Mouse (Mus musculus): ENCODE results near the gene Vapa. TPM values are rescaled to one million over a fixed set of nuclear protein-coding genes. Genes with fewer than 3 reads are reported as not detected.

Gene Vapa
- 100 to 1,000 TPM; 178 to 215 TPM for polyA plus RNA-seq (2017; shearing (Covaris generic))

DNA sequence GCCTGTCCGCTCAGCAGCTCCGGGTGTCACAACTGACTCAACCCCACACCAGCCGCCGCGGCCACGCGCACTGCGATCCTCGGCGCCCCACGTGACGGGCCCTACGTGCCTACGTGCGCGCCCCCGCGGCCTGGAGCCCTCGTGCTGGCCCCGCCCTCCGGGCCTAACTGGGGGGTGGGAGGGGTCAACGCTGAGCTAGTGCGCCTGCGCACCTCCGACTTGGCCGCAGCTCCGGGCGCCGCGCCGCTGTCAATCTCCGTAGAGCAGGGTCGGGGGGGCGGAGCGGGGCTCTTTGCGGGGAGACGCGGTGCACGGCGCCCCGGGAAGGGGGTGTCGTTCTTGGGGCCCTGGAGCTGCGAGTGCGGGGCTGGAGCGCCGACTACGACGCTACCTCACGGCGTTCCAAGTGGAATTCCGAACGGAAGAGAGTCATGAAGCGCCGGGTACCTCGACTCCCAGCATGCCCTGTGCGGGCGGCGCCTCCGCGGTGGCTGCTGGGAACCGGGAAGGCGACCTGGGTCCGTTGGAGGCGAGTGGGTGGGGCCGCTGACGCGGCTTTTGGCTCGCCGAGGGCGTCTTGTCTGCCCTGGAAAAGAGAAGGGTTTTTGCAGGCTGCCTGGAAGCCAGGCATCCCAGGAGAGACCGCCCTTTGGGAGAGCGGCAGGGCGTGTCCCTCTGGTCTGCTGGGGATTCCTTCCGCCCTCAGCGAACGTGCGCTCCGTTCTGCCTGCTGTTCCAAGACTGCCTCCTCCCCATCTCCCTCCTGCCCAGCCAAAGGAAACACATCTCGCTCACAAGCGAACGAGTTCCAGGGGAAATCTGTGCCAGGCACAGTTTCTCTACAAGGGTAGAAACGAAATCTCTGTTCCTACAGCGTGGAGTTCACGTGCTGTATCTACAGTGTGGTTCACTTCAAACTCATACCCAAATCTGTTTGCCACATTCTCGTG is at the start of gene Vapa:
Gene Vapa, minus strand, starts transcription at position 93 of the 950 bp plus-strand sequence.

DNA sequence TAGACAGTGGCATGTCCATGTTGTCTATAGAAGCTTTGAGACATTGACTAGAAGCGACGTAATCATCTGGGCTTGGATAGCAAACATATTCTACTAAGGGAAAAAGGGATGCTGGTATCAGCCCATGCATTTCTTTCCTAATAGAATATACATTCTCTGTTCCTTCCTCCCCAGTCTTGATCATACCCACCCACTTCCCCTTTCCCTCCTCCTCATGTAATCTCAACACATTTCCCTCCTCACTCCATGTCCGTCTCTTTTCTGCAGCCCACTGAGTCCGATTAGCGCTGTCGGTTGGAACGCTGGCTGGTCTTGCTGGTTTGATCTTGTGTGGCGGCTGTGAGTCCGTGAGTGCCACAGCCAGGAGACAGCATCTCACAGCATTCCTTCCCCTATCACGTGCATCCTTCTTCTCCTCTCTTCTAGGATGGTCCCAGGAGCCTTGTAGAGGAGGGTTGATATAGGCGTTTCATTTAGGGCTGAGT is 28.4 kb upstream of the Vapa start, which contains the start of gene Txndc2:
Gene Txndc2, minus strand, starts transcription at position 435 of the 485 bp plus-strand sequence.

DNA sequence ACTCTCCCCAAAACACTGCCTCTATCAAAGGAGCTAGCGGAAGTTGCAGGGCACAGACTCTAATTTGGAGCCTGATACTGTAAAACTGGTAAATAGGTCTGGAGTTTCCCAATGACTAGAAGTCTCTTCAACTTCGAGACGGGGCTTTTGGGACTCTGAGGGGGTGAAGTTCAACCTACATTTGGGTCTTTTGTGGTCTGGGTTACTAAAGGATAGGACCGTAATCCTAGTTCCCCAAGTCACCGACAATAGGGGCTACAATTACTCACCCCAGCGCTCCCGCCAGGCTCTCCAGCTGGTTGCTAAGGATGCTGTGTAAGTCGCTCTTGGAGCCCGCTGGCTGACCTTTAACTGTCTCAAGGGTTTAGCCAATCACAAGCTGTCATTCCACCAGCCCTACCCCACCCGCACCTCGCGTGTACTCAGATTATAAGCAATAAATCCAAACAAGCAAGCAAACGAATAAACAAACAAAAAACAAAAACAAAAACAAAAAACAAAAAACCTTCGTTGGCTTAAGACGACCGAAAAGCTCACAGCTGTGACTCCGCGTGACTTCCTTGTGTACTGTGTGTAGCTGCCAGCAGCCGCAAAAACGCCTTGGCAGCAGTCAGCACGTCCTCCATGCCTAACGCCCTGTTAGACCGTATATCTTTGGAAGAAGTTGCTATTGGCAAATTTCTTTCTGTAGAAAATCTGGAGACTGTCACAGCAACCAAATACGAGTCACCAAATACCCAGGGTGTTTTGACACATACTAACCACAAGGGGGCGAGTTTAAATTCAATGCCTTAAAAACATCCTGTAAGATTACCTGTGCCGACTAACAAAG is 72.7 kb downstream of the Vapa start, which contains the start of gene Tmem232:
Gene Tmem232, minus strand, starts transcription at position 342 of the 832 bp plus-strand sequence.

Other genes starting within 250 kb of the Vapa start
- gene Tmem232, start 72.8 kb downstream of the Vapa start, polyA plus RNA-seq (2017; shearing (Covaris generic)), result not detected
- gene Txndc2, start 28.6 kb upstream of the Vapa start, polyA plus RNA-seq (2017; shearing (Covaris generic)), result under 1 TPM in 1 of 2 experiments, not detected in 1; 0.12 TPM
- gene Rab31, start 159.2 kb upstream of the Vapa start, polyA plus RNA-seq (2017; shearing (Covaris generic)), result 1 to 10 TPM; 3.4 to 6.0 TPM
- gene Ppp4r1, start 169.0 kb upstream of the Vapa start, polyA plus RNA-seq (2017; shearing (Covaris generic)), result 10 to 100 TPM; 40.0 to 74.9 TPM

Measured in activated CD4-positive, CD25-positive, alpha-beta regulatory T cell (primary cell).